Mouse (Mus musculus): ENCODE measurements around the gene Zfp352. TPM values are rescaled to one million over a fixed set of nuclear protein-coding genes. Genes with fewer than 3 reads are reported as not detected.
"Not testable (repeated sequence)": the region's sequence is repeated elsewhere in the genome, so short reads cannot be mapped to it uniquely, and the experiment has no call there.

The Zfp352 gene
- total RNA-seq (2021): not detected
- long read RNA-seq, experiment 1: 0 reads
- long read RNA-seq, experiment 2: 0 reads

DNA sequence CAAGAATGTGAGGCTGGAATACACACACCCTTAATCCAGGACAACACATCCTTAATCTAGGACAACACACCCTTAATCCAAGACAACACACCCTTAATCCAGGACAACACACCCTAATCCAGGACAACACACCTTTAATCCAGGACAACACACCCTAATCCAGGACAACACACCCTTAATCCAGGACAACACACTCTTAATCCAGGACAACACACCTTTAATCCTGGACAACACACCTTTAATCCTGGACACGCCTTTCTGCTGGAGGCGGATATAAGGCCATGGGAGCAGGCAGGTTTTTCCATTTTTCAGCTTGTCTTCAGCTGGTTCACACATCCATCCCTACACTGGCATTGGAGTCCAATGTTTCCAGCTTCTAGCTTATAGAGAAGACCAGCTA is at the start of gene Zfp352:
Gene Zfp352, plus strand, starts transcription at position 301 of the 400 bp plus-strand sequence.
- intact Hi-C loops (cut with DNase I; ENCODE audit: low total_unique reads): no loop called here
- DNase-seq: no peak

DNA sequence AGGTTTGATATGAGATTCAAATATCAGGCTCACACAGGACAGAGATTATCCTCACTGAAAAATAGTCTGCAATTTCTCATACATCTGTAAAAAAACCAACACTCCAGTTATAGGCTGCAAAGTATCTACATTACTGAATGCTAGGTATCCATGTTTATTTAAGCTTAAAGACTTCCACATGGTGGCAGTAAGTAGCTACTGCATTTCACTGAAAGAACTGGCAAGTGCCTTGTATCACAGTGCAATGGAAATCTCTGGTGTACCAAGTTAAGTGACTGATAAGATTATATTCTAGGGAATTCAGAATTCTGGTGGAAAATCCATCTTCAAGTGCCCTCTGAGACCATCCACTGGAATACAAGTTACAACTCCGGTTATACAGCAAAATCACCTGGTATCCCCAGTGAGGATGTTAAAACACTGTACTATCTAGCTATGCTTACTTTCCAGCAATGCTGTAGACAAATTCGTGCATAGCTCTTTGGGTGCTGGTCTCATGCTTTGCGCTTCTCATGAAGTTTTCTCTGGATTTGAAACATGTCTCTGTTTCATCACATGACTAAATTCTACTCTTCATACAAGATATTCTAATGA is 47.6 kb upstream of the Zfp352 start:
- no peak for DNase-seq
- intact Hi-C loops (cut with DNase I; ENCODE audit: low total_unique reads): no loop called here

DNA sequence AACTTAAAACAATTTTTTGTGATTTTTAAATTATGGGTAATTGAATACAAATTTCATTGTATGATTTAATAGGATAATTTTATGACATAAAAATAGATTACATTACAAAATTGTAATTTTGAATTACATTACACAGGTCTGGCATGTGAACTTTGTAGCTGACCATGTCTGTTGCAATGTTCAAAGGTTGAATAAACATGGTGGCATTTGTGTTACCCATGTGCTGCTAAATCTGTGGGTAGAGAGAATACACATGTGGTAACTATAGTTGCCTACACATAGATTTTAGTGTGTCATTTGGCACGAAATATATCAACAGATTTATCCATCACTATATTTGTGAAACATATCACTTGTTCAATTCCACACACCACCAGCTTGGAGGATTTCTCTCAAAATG is 44.6 kb upstream of the Zfp352 start:
- DNase-seq: no peak
- intact Hi-C loops (cut with DNase I; ENCODE audit: low total_unique reads): no loop called here

DNA sequence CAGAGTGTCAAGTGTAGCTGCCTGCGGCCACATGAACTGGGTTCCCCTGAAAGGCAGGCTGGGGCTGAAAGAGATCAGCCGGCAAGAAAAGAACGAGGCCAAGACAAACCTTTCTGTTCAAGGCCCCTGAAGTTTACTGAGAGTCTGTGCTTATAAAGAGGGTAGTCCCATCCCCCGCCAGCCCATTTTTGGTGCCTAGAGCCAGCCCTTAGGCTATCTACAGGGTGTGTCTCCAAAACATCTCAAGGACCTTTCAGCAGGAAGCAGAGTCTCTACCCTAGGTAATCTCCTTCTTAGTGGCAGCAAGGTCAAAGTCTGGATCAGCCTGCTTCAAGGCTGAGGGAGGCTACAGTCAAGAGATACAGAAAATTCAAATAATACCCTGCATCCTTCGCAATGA is 15.2 kb upstream of the Zfp352 start:
- intact Hi-C loops (cut with DNase I; ENCODE audit: low total_unique reads): no loop called here

DNA sequence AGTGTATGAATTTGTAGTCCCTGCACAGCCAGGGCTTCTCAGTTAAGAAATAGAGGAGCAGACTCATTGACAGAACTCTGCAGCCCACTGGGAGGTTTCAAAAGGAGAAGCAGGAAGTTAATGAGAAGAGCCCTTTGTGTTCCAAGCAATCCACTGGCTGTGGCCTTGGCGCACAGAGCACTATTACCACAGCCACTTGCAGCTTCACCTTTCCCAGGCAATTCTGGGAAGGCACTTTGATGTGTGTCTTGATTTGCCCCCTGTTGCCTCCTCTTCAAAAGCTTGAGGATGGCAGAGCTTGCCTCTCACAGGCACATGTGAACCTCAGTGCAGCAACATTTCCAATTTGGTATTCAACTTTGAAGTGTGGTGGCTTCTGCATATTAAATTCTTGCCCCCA is 7.1 kb upstream of the Zfp352 start:
- DNase-seq: no peak
- intact Hi-C loops (cut with DNase I; ENCODE audit: low total_unique reads): no loop called here

More for the DNA sequence above, 15.2 kb upstream of the Zfp352 start:
- DNase-seq: no peak

DNA sequence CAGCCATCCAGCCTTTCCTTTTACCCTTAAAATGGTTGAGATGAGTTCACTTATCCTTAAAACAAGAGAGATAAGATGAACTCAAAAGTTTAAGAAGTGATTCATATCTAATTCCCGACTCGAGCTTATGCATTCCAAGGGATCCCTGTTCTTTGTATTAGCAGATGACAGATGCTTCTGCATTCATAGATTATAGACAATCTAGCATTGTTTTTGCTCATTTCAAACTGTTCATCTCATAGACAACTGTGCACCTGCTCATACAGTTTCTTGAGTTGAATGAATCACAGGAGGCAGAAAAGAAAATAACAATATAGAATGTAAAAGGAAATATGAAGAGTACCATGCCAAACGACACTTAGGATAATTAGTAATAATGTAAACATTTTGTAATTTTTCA is 6.5 kb upstream of the Zfp352 start:
- DNase-seq: no peak
- intact Hi-C loops (cut with DNase I; ENCODE audit: low total_unique reads): no loop called here

DNA sequence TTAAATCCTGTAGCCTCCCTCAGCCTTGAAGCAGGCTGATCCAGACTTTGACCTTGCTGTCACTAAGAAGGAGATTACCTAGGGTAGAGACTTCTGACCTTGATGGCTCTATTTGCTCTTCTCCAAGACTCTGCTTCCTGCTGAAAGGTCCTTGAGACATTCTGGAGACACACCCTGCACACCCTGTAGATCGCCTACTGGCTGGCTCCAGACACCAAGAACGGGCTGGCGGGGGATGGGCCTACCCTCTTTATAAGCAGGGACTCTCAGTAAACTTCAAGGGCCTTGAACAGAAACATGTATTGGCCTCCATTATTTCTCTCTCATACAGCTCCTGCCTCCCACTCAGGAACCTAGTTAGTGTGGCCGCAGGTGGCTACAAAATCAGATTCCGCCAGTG is 17.0 kb downstream of the Zfp352 start:
- intact Hi-C loops (cut with DNase I; ENCODE audit: low total_unique reads); DNase-seq: not testable (repeated sequence)

DNA sequence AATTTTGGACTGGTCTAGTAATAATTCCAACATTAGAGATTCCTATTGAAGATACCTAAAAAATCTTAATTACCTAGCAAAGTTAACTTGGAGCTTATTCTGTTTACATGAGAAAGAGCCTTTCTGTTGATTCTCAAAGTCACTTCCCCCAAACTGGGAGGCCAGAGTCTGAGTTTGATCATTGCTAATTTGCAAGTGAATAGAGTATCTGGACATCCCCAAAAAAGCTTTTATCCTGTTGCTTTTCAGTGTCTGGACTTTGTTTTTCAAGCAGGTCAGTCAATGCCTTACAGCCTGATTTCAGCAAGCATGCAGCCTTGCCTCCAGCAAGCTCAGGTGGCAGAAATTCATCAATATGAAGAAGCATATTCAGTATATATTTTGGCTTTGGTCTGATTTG is 51.2 kb downstream of the Zfp352 start:
- DNase-seq: no peak
- intact Hi-C loops (cut with DNase I; ENCODE audit: low total_unique reads): no loop called here
